Mouse (Mus musculus): Measurements from ENCODE around the gene Gm42906.

DNA sequence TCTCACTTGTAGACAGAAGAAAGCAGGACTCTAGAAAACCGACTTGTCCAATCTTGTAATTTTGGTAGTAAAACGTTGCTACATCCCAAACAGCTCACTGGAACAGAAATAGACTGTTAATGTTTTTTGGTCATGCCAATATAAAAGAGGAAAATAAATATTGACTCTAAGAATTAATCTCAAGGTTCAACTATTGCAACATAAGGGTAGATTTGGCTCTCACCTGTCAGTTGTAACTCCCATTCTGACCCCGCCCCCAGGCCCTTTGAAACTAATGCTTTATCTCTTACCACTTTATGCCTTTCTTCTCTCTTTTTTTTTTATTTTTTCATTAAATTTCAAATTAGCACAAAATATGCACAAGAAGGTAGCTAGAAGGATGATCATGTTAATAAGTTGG, 18.0 kb downstream of the Gm42906 start:
- TF ChIP-seq CTCF (IDR thresholded peaks at IDR 0.05; ENCODE audit: extremely low read depth, insufficient read depth, low read length) (no peak), POLR2A (IDR thresholded peaks at IDR 0.05; ENCODE audit: extremely low read depth, insufficient read depth, low read length) (no peak)
